Mouse (Mus musculus): ENCODE measurements at regions not wholly inside any gene's neighbourhood (a gene's known extent, or its start where the extent isn't known, plus 50 kb on each side); places are given as distances from the start of the nearest gene placed in this dataset.
A peak's percentile ranks its signal among the peaks of the same experiment; 100 is the strongest.

DNA sequence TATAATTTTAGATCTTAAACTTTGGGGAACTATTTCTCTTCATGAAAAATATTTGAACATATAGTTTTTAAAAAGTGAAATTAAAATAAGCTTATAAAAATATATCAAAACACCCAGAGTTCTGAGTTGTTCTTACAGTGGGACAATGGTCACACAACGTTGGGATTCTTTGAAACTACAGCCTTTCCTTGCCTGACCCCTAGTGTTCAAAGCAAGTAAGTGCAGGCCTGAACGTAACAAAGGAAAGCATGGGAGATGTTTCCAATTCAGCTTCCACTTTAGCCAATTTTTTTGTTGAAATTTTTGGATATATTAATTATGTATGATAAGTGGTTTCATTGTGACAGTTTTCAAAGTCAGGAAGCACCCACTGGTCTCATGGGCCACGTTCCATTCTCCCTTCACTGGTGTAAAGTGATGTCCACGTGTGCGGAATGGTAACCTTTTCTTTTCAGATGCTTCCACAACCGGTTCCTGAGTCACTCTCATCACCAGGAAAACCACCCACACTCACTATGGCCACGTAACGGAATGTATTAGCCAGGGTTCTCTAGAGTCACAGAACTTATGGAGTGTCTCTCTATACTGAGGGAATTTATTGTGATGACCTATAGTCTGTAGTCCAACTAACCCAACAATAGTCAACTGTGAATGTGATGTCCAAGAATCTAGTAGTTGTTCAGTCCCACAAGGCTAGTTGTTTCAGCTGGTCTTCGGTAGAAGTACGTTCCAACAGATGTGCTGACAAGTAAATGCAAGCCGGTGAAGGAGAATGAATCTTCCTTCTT lies 317.3 kb downstream of the Prdm13 start:
- TF ChIP-seq EP300 (IDR thresholded peaks at IDR 0.05; ENCODE audit: insufficient read depth, low read depth, low read length): no peak
- TF ChIP-seq CTCF (IDR thresholded peaks at IDR 0.05): peak; percentile 89
- TF ChIP-seq POLR2A (IDR thresholded peaks at IDR 0.05; ENCODE audit: insufficient read depth, low read depth, low read length): no peak
